Comparison of ENCODE assay signal across 9 mouse cellular contexts in the genomic region with DNA sequence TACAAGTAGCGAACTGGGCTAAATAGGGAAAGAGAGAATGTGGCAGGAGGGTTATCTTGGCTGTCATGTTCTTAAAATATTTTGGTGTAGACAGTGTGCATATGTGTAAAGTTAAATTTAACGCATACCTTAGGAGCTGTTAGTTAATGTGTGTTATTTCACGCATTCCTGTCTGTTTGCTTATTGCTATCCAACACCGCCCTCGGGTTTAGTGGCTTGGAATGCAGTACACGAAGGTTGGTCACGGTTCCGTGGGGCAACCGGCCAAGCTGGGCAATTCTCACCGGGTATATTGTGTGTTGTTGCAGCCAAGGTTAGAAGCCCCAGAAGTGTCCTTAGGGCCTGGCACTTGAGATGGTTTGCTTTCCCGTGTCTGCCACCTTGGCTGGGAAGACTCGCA.
DNase-seq lines count a peak whose midpoint lies in the region; ATAC-seq lines count a peak whose summit lies in the region.
"Had no signal": no experiment of that assay in that cellular context is flagged by ENCODE, and none has a peak within 500 bp of the region (broad histone marks: within the 10 kb centered on the region; RNA-seq: fewer than 3 reads in every experiment).

No protein-coding gene starts in this region.

- H3K9me3 ChIP-seq in heart, embryonic 13.5 days: no peaks in the 10 kb centered on the region
- H3K9me3 ChIP-seq in heart, embryonic 10.5 days: no peaks in the 10 kb centered on the region
- H3K9me3 ChIP-seq in limb, embryonic 13.5 days: no peaks in the 10 kb centered on the region
- H3K9me3 ChIP-seq: liver, embryonic 12.5 days had no signal

- WGBS in heart, embryonic 13.5 days: 45% methylated on average over 12 of the region's 12 CpGs
- 82% methylated on average over 12 of the region's 12 CpGs for WGBS in heart, embryonic 10.5 days
- 64% methylated on average over 12 of the region's 12 CpGs for WGBS in limb, embryonic 13.5 days

- H3K27me3 ChIP-seq in heart, embryonic 13.5 days (replicated peaks): no peaks in the 10 kb centered on the region
- H3K27me3 ChIP-seq in heart, embryonic 10.5 days (ENCODE audit: insufficient read depth, poor library complexity, severe bottlenecking): no peaks in the 10 kb centered on the region; the same call in 1 of the 2 replicates
- 0 out of 2 replicates have a peak, but pooled peaks cover 11% of the 10 kb centered on the region for H3K27me3 ChIP-seq in limb, embryonic 13.5 days
- H3K27me3 ChIP-seq: liver, embryonic 12.5 days had no signal

- no peak overlapping the region for H3K27ac ChIP-seq in heart, embryonic 13.5 days (replicated peaks)
- H3K27ac ChIP-seq in heart, embryonic 10.5 days: no peak overlapping the region; the same call in 1 of the 2 replicates
- no peak overlapping the region for H3K27ac ChIP-seq in limb, embryonic 13.5 days
- H3K27ac ChIP-seq: layer of hippocampus, adult 2 months; liver, embryonic 12.5 days had no signal

- no peak overlapping the region for H3K4me3 ChIP-seq in heart, embryonic 13.5 days
- no peak overlapping the region for H3K4me3 ChIP-seq in heart, embryonic 10.5 days
- H3K4me3 ChIP-seq in limb, embryonic 13.5 days: no peak overlapping the region
- H3K4me3 ChIP-seq: layer of hippocampus, adult 2 months; liver, embryonic 12.5 days had no signal

- no peak for ATAC-seq in heart, embryonic 13.5 days (ENCODE audit: extremely low read depth, insufficient number of reproducible peaks, low FRiP score, low TSS enrichment)
- peak; percentile 79 for ATAC-seq in limb, embryonic 13.5 days (ENCODE audit: low FRiP score, low read depth)
- no peak for ATAC-seq in megakaryocyte, adult 5-6 weeks (ENCODE audit: poor library complexity, severe bottlenecking)
- ATAC-seq: liver, embryonic 12.5 days had no signal

- no peak for DNase-seq in heart, embryonic 10.5 days (ENCODE audit: low spot score)
- peak; percentile 34 for DNase-seq in brain, adult 2 months (ENCODE audit: low read depth, low spot score)
- peak; percentile 13 for DNase-seq in fat pad, adult 2 months (ENCODE audit: extremely low read depth, low read depth, low spot score)
- DNase-seq in MN1 (ENCODE audit: low spot score): no peak

- no peaks in the 10 kb centered on the region for H3K36me3 ChIP-seq in heart, embryonic 13.5 days
- H3K36me3 ChIP-seq in heart, embryonic 10.5 days: no peaks in the 10 kb centered on the region
- H3K36me3 ChIP-seq in limb, embryonic 13.5 days: no peaks in the 10 kb centered on the region
- H3K36me3 ChIP-seq: liver, embryonic 12.5 days had no signal

- H3K9ac ChIP-seq in heart, embryonic 13.5 days: no peak overlapping the region
- H3K9ac ChIP-seq in limb, embryonic 13.5 days: no peak overlapping the region
- H3K9ac ChIP-seq: liver, embryonic 12.5 days had no signal

- H3K4me1 ChIP-seq in heart, embryonic 13.5 days: peaks cover 13% of the 10 kb centered on the region
- no peaks in the 10 kb centered on the region for H3K4me1 ChIP-seq in heart, embryonic 10.5 days
- peaks cover 7% of the 10 kb centered on the region; the same call in 1 of the 2 replicates for H3K4me1 ChIP-seq in limb, embryonic 13.5 days
- H3K4me1 ChIP-seq: liver, embryonic 12.5 days had no signal

- peak overlapping the region; percentile 33 for H3K4me2 ChIP-seq in heart, embryonic 13.5 days
- H3K4me2 ChIP-seq in limb, embryonic 13.5 days (replicated peaks): no peak overlapping the region
- H3K4me2 ChIP-seq: liver, embryonic 12.5 days had no signal

Comparison
In these comparisons a context has a peak if more than half of its experiments do, and no peak if none do; other contexts are left out.
1. DNase-seq: peak in brain, adult 2 months (single experiment) and fat pad, adult 2 months (single experiment); none in heart, embryonic 10.5 days (single experiment) and MN1 (single experiment).